Mouse (Mus musculus) intestine, embryonic 14.5 days (tissue): ENCODE measurements around the gene Slc2a8. TPM values are rescaled to one million over a fixed set of nuclear protein-coding genes. Genes with fewer than 3 reads are reported as not detected.

ENCODE experiments used
- ATAC-seq: fragments of 200-750 bp; cut with Nextera tagmentation; replicated peaks from 2 replicates; pipeline ENCODE4 v1.8.0; 2017; ENCODE audit warnings: low read depth, moderate number of reproducible peaks, moderate TSS enrichment, moderate library complexity; ENCODE audit not compliant: low FRiP score, low TSS enrichment
- DNase-seq: peaks from one replicate; pipeline ENCODE4 v3.0.0-alpha.2; 2018; ENCODE audit warnings: low spot score
- H3K27ac ChIP-seq: fragments of 300-500 bp; sonication (generic); 2 replicates; pipeline ENCODE4 v1.5.1; 2014; ENCODE audit warnings: low read depth, mild to moderate bottlenecking, control low read depth
- H3K27me3 ChIP-seq: fragments of 300-500 bp; sonication (generic); replicated peaks from 2 replicates; pipeline ENCODE4 v1.6.1; 2014; ENCODE audit warnings: low read length, control low read depth; ENCODE audit not compliant: control insufficient read depth, insufficient read depth
- H3K36me3 ChIP-seq: fragments of 300-500 bp; sonication (generic); 2 replicates; pipeline ENCODE4 v1.6.1; 2014; ENCODE audit warnings: low read length, control low read depth; ENCODE audit not compliant: control insufficient read depth, insufficient read depth
- H3K4me1 ChIP-seq: fragments of 300-500 bp; sonication (generic); replicated peaks from 2 replicates; pipeline ENCODE4 v1.6.1; 2014; ENCODE audit warnings: low read length, control low read depth, mixed read lengths; ENCODE audit not compliant: control insufficient read depth, insufficient read depth
- H3K4me2 ChIP-seq: fragments of 300-500 bp; sonication (generic); 2 replicates; pipeline ENCODE4 v1.6.1; 2014; ENCODE audit warnings: low read length
- H3K4me3 ChIP-seq: fragments of 300-500 bp; sonication (generic); 2 replicates; pipeline ENCODE4 v1.5.1; 2014; ENCODE audit warnings: low read depth, low read length, control low read depth, mixed read lengths
- H3K9ac ChIP-seq: fragments of 300-500 bp; sonication (generic); 2 replicates; pipeline ENCODE4 v1.6.1; 2014; ENCODE audit warnings: mild to moderate bottlenecking, low read length
- H3K9me3 ChIP-seq: fragments of 300-500 bp; sonication (generic); 2 replicates; pipeline ENCODE4 v1.6.1; 2016; ENCODE audit warnings: low read length, control low read depth; ENCODE audit not compliant: control insufficient read depth
- WGBS: fragments of 180-500 bp; shearing (Covaris S2); extraction: QIAGEN DNeasy Blood & Tissue Kit; methylation state at CpG from one replicate; pipeline ENCODE4 v1.1.7; 2014; 5-methylcytosine and 5-hydroxymethylcytosine counted together
- polyA plus RNA-seq: library from polyadenylated mRNA; unstranded; fragments of >200 nt; fragmentation: Nextera tagmentation; extraction: Ambion mirVana; gene quantifications from 2 replicates; pipeline ENCODE4 v1.2.1, GENCODE M21; 2014

The Slc2a8 gene
- polyA plus RNA-seq, 1 experiment from 2014 or later, result 10.3 TPM

GRCm38 (mm10) chr2:32962062-32962874 is 19.6 kb downstream of the Slc2a8 start:
- ATAC-seq (no peak), DNase-seq (no peak)
- H3K9ac ChIP-seq, result peak overlapping the region; percentile 99
- H3K36me3 ChIP-seq, result peaks cover 27% of the 10 kb centered on the region
- H3K27ac ChIP-seq, result peak overlapping the region; percentile 90
- peaks cover 31% of the 10 kb centered on the region for H3K4me1 ChIP-seq
- no peaks in the 10 kb centered on the region for H3K9me3 ChIP-seq
- H3K27me3 ChIP-seq, result no peaks in the 10 kb centered on the region
- under 1% methylated on average over 33 of the region's 33 CpGs for WGBS
- peak overlapping the region; percentile 71 for H3K4me2 ChIP-seq
- H3K4me3 ChIP-seq, result peak overlapping the region; percentile 95

GRCm38 (mm10) chr2:32961192-32961995 is 20.5 kb downstream of the Slc2a8 start, which contains the start of the genes Rpl12 and Lrsam1:
Gene Rpl12, plus strand, starts transcription at chr2:32961559.
Gene Lrsam1, minus strand, starts transcription at chr2:32961614.
- peak within 1 kb of the TSS; percentile 99 for H3K9ac ChIP-seq
- ATAC-seq, result peak; percentile 89
- 4% methylated on average over 55 of the region's 55 CpGs for WGBS
- H3K4me1 ChIP-seq, result peaks cover 28% of the 10 kb centered on the region
- H3K36me3 ChIP-seq, result peaks cover 35% of the 10 kb centered on the region
- H3K27ac ChIP-seq, result peak within 1 kb of the TSS; percentile 90
- no peaks in the 10 kb centered on the region for H3K9me3 ChIP-seq
- peak within 1 kb of the TSS; percentile 71 for H3K4me2 ChIP-seq
- H3K27me3 ChIP-seq, result no peaks in the 10 kb centered on the region
- H3K4me3 ChIP-seq, result peak within 1 kb of the TSS; percentile 95
- DNase-seq, result peak; percentile 98

- ATAC-seq, result no peak
- Histone ChIP-seq H3K4me3 (no peak overlapping the region), H3K9me3 (no peaks in the 10 kb centered on the region), H3K36me3 (peaks cover 35% of the 10 kb centered on the region), H3K27me3 (no peaks in the 10 kb centered on the region), H3K9ac (peak overlapping the region; percentile 99; the same call in 1 of the 2 replicates), H3K4me2 (peak overlapping the region; percentile 71), H3K4me1 (peaks cover 23% of the 10 kb centered on the region), H3K27ac (no peak overlapping the region)
- WGBS, result 89% methylated on average over 4 of the region's 4 CpGs
- DNase-seq, result no peak
Observed at GRCm38 (mm10) chr2:32960273-32960672, 21.6 kb downstream of the Slc2a8 start.

- 48% methylated on average over 8 of the region's 8 CpGs for WGBS
- no peak for DNase-seq
- Histone ChIP-seq H3K27me3 (no peaks in the 10 kb centered on the region), H3K4me2 (no peak overlapping the region), H3K9me3 (0 out of 2 replicates have a peak, but pooled peaks cover 4% of the 10 kb centered on the region), H3K36me3 (peaks cover 9% of the 10 kb centered on the region; the same call in 1 of the 2 replicates), H3K9ac (no peak overlapping the region), H3K4me1 (peaks cover 4% of the 10 kb centered on the region), H3K4me3 (no peak overlapping the region), H3K27ac (no peak overlapping the region)
- no peak for ATAC-seq
Observed at GRCm38 (mm10) chr2:32957344-32957743, 24.5 kb downstream of the Slc2a8 start.

- H3K27me3 ChIP-seq, result no peaks in the 10 kb centered on the region
- H3K4me1 ChIP-seq, result no peaks in the 10 kb centered on the region
- ATAC-seq, result no peak
- 95% methylated on average over 2 of the region's 2 CpGs for WGBS
- H3K9ac ChIP-seq, result no peak overlapping the region
- no peak overlapping the region for H3K27ac ChIP-seq
- no peak overlapping the region for H3K4me2 ChIP-seq
- peaks cover 19% of the 10 kb centered on the region for H3K36me3 ChIP-seq
- 0 out of 2 replicates have a peak, but pooled peaks cover 4% of the 10 kb centered on the region for H3K9me3 ChIP-seq
- no peak overlapping the region for H3K4me3 ChIP-seq
- no peak for DNase-seq
Observed at GRCm38 (mm10) chr2:32954581-32954980, 27.3 kb downstream of the Slc2a8 start.

DNA sequence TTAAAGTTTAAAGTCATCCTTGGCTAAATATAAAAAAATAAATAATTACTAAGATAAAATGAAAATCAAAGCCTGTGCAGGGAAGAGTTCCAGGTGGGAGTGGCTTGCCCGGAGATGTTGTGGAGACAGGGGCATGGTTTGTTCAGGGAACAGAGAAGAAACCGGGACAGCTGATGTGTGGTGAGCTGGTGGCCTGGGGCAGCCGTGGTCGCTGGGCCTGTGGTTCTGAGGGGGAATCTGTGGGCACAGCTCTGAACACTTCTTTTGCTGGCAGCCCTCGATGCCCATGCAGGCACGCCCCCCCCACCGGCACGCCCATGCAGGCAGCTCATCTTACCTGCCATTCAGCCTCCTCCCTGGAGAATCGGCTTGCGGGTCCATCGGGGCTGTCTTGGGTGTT is 34.4 kb downstream of the Slc2a8 start:
- H3K27me3 ChIP-seq, result no peaks in the 10 kb centered on the region
- WGBS, result 93% methylated on average over 11 of the region's 11 CpGs
- no peak overlapping the region for H3K4me3 ChIP-seq
- H3K4me2 ChIP-seq, result no peak overlapping the region
- no peak overlapping the region for H3K9ac ChIP-seq
- no peaks in the 10 kb centered on the region for H3K4me1 ChIP-seq
- no peak overlapping the region for H3K27ac ChIP-seq
- no peak for ATAC-seq
- H3K9me3 ChIP-seq, result no peaks in the 10 kb centered on the region
- no peak for DNase-seq
- H3K36me3 ChIP-seq, result peaks cover 44% of the 10 kb centered on the region

DNA sequence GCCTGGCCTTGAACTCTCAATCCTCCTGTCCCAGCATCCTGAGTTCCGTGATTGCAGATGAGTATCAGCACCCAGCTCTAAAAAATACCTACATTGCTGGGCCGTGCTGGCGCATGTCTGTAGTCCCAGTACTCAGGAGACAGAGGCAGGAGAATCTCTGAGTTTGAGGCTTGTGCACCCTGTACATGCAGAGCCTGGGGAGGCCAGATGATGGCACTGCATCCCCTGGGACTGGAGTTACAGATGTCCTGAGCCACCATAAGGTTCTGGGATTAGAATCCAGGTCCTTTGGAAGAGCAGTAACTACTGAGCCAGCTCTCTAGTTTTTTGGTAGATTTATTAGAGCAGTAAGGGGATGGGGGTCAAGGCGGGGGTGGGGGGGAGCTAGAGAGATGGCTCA is 41.4 kb downstream of the Slc2a8 start:
- no peak for DNase-seq
- ATAC-seq, result no peak

DNA sequence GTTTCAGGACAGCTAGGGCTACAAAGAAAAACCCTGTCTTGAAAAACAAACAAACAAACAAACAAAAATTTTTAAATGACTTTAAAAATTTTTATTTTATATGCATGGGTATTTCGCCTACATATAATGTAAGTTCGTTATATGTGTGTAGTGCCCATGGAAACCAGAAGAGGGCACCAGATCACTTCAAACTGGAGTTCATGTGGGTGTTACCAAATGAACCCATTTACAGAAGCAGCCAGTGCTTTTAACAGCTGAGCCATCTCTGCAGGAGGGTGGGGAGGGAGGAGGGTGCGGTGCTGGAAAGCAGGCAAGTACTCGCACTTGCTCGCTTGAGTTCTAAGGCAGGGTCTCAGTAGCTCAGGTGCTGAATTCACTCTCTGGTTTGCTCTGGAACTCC is 42.5 kb downstream of the Slc2a8 start:
- Histone ChIP-seq H3K27me3 (no peaks in the 10 kb centered on the region), H3K4me3 (no peak overlapping the region), H3K9ac (no peak overlapping the region), H3K4me1 (0 out of 2 replicates have a peak, but pooled peaks cover 2% of the 10 kb centered on the region), H3K9me3 (no peaks in the 10 kb centered on the region), H3K4me2 (no peak overlapping the region), H3K27ac (no peak overlapping the region), H3K36me3 (peaks cover 36% of the 10 kb centered on the region)
- ATAC-seq (no peak), DNase-seq (no peak)
- 74% methylated on average over 5 of the region's 5 CpGs for WGBS

More for the DNA sequence above, 41.4 kb downstream of the Slc2a8 start:
- H3K27me3 ChIP-seq, result no peaks in the 10 kb centered on the region
- WGBS, result 92% methylated on average over 4 of the region's 4 CpGs
- H3K4me2 ChIP-seq, result no peak overlapping the region
- no peak overlapping the region for H3K4me3 ChIP-seq
- H3K36me3 ChIP-seq, result peaks cover 44% of the 10 kb centered on the region
- no peaks in the 10 kb centered on the region for H3K4me1 ChIP-seq
- H3K9me3 ChIP-seq, result no peaks in the 10 kb centered on the region
- no peak overlapping the region for H3K27ac ChIP-seq
- no peak overlapping the region for H3K9ac ChIP-seq
